Mouse (Mus musculus): ENCODE measurements at regions not wholly inside any gene's neighbourhood (a gene's known extent, or its start where the extent isn't known, plus 50 kb on each side); places are given as distances from the start of the nearest gene placed in this dataset.
"Not testable (repeated sequence)": the region's sequence is repeated elsewhere in the genome, so short reads cannot be mapped to it uniquely, and the experiment has no call there.

GRCm38 (mm10) chr13:107577809-107578208, 466.4 kb upstream of the Smim15 start:
- DNase-seq = no peak

DNA sequence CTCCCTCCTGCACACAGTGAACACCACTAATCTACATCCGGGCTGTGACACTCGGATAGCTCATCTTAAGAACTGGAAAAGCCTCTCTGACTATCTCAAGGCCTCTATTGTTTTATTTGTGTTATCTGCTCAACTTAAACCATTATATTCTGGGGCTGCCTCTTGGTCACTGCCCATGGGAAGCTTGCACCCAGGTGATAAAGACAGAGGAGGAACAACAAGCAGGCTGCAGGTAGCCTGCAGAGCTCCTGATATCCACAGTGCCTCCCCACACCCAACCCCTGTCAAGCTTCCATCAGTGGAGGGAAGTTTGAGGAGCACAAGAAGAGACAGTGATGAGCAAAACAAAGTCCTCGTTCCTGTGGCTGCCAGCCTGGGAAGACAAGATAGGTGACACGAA, 467.0 kb upstream of the Smim15 start:
- no peak for DNase-seq

GRCm38 (mm10) chr13:107576701-107577100, 467.5 kb upstream of the Smim15 start:
- DNase-seq = no peak

- no peak for DNase-seq
These were observed 469.2 kb upstream of the Smim15 start for GRCm38 (mm10) chr13:107575025-107575424.

DNA sequence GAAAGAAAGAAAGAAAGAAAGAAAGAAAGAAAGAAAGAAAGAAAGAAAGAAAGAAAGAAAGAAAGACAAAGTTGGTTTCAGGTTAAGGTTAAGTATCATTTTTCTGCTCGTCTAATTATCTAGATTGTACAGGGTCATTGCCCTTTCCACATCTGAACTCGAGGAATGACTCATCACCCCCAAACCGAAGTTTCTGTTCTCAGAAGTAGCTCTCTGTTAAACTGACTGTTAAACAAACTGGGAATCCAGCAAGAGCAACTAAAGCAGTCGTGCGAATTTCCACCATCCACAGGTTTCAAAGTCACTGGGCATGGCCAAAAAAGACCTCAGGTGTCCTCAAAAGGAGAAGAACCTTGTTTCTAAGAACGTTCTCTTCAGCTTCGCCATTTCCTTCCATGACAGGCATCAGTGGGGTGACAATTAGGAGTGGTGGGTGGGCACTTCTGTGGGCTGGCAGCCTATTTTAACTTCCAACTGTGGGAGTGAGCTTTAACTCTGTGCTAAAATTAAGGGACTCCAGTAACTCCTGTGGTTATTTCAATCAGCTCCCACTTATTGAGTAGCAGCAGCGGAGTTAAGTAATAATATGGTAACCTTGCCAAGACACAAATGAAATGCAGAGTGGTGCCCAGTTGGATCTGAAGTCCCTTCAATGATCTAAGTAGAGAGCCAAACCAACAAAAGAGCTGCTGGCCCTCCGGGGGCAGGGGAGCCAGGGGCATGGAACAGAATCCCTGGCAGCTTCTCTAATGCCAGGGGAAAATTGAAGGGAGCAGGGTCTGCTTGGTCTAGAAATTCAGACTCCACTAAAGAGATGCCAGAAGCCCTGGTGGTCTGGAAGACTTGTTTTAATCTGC, 470.5 kb upstream of the Smim15 start:
- no peak for DNase-seq

- no peak for DNase-seq
These were observed 472.7 kb upstream of the Smim15 start for GRCm38 (mm10) chr13:107571539-107571938.

DNA sequence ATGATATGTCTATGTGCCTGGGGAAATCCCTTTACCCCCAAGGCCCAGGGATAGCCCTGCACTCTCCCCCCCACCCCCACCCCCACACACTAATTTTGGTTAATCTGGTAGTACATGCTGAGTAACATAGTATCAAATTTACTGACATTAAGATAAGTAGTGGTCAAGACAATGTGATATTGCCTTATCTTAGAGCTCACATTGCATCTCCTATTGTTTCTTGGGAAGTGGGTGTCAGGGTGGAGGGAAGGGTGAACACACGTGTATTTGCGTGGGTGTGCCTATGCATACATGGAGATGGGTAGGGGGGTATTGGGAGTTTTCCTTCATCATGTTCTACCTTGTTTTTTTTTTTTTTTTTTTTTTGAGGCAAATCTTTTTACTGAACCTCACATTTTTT, 474.8 kb upstream of the Smim15 start:
- no peak for DNase-seq

- peak in 1 of 2 experiments; percentile 28 for DNase-seq
These were observed 475.5 kb upstream of the Smim15 start for GRCm38 (mm10) chr13:107568701-107569121.

DNA sequence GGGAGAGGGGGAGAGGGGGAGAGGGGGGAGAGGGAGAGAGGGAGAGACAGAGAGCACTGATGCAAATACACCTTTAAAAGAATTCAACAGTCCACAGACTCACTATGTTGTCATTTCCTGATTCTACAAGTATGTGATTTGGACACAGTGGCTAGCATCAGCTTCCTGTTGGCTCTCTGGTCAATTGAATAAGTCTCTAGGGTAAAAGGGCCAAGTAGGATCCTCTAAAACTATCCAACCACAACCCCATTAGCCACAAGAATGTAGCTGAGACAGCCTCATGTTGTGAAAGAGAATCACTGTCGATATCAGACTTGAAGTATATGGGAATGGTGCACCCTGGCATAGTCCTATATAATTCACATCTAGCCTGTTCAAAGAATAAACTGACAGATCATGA, 481.8 kb upstream of the Smim15 start:
- DNase-seq = no peak

DNA sequence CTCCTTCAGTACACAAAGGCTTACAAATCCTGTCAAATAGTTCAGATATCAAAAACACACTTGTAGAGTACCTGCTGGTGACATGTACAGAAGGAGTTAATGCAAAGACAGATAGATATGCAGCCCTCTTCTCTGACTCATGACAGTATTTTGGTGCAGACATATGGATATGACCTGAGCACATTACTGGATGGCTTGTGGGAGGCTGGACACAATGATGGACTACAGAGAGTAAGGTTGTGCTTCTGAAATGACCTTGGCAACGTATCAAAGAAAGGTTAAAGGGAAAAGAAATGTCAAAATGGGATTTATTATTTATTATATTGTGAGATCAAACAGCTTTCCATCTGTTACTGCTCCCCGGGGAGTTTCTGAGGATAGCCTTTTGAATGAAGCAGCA, 482.7 kb upstream of the Smim15 start:
- peak in 1 of 2 experiments; percentile 13 for DNase-seq

- DNase-seq = no peak
These were observed 488.3 kb upstream of the Smim15 start for GRCm38 (mm10) chr13:107555958-107556357.

- DNase-seq = no peak
These were observed 490.2 kb upstream of the Smim15 start for GRCm38 (mm10) chr13:107554091-107554490.

DNA sequence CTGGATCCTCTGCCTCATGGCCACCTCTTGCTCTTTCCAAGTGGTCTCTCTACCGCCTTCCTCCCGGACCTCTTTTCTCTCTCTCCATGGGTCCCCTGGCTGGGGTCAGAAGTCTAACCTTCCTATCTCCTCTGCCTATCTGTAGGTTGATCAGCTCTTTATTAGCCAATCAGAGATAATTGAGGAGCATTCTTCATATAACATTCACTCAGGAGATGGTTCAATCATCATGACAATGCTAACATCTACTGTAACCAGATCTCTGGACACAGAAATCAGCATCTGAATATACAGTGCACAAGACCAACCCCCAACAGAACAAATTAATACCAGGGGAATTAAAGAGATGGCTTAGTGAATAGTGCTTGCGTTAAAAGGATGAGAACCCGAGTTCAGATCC, 492.1 kb upstream of the Smim15 start:
- DNase-seq = no peak

- not testable (repeated sequence) for DNase-seq
These were observed 494.3 kb upstream of the Smim15 start for GRCm38 (mm10) chr13:107549995-107550394.

DNA sequence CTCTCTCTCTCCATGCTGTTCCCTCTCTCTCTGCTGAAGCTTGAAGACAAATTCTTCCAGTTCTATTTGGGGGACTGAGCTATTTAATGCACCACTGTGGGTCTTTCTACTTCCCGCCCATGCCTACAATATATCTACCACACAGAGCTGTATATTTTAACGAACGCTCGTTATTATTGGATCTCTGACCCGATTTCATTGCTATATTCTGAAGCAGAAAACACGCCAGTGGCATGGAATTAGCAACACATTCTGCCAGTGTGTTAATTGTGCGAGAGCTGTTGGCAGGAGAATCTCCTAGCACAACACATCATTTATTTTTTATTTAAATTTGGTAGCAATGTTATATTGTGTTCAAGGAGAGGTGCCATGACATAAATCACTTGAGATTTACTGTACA, 497.2 kb upstream of the Smim15 start:
- no peak for DNase-seq

DNA sequence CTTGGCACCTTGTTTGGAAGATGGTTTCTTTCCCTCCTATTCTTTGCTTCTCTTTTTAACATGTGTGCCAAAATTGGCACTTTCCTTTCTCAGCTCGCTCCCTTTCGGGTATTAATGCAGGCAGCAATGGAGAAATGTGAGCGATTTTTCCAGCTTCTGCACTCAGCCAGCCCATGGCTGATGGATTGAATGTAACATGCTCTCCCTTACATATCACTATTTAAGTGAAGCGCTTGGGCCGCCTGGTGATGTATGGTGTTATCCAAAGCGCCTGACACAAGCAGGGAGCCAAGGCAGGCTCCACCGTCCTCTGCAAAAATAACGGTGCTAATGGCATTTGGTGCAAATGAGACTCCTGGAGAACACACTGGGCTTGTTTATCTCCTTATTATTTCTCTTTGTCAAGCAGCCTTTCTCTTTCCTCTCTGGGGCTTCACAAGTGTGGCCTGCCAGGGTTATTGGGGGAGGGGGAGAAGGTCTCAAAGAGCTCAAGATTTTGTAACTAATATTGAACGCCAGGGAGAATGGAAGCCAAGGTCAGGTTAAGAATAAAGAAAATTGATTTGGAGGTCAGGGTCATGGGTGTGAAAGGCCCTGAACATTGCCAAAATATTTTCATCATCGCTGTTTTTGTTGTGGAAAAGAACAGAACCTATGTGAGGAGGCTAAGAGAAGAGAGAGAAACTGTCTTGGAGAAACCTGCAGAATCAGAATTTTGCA, 497.9 kb upstream of the Smim15 start:
- DNase-seq = no peak

- DNase-seq = peak in 1 of 2 experiments; percentile 14
These were observed 502.7 kb upstream of the Smim15 start for GRCm38 (mm10) chr13:107541635-107541955.

GRCm38 (mm10) chr13:107540784-107541634, 503.2 kb upstream of the Smim15 start:
- no peak for DNase-seq

GRCm38 (mm10) chr13:107540305-107540704, 503.9 kb upstream of the Smim15 start:
- DNase-seq = no peak

DNA sequence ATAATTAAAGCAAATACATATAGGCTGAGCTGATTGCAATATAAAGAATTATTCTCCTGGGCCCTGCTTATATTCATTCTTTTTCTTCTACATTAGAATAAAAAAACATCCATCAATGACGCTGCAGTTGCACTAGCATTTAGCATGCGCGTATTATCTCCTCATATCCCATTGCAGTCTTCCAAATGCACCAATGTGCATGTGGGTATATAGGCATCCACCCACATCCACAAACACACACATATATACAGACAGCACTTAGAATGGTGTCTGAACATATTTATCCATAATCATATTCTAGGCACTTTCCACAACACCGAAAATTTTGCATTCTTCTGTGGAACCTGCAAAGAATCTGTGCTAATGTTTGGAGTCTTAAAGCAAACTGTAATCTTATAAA, 504.4 kb upstream of the Smim15 start:
- DNase-seq = no peak

GRCm38 (mm10) chr13:107539326-107539725, 504.9 kb upstream of the Smim15 start:
- DNase-seq = no peak

DNA sequence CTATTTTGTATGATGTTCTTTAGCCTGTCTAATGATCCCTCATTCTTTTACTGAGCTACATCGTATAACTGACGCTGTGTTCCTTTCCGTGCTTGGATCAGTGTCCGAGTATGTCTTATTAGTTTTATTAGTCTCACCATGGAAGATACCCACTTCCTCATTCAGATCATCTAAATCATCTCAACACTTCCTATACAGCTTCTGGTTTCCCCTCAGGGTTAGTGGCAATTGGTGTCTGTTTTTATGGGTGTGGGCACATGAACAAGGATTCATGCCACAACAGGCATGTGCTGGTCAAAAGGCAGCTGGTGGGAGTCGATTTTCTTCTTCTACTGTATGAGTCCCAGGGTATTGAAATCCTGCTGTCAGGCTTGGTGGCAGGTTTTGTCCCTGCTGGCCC, 509.0 kb upstream of the Smim15 start:
- no peak for DNase-seq

DNA sequence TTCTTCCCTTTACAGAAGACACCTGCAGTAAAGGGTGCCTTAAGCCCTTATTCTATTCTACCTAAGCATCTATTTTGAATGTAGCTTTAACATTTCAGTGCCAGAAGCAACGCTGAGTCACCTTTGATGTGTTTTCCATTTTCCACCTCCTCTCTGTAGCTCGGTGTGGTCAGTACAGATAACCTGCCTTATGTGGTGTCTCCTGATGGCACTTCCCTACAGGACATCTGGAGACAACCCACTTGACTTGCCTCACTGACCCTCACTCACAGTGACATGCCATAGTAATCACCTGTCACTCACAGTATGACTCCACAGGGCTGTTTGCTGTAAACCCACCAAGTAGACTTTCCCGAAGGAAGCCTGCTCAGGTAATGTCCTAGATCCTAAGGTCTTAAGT, 510.9 kb upstream of the Smim15 start:
- no peak for DNase-seq
